Mouse (Mus musculus) kidney, adult 2 months (tissue): ENCODE results near the gene Fam25c. TPM values are rescaled to one million over a fixed set of nuclear protein-coding genes. Genes with fewer than 3 reads are reported as not detected.
"Not testable (repeated sequence)": the region's sequence is repeated elsewhere in the genome, so short reads cannot be mapped to it uniquely, and the experiment has no call there.

Source experiments
- DNase-seq: peaks from one replicate; pipeline ENCODE4 v3.0.0; 2021
- H3K27ac ChIP-seq: fragments of 200-500 bp; 2 replicates; pipeline ENCODE4 v1.5.1; 2012; ENCODE audit warnings: low read depth, low read length, control low read depth, inconsistent platforms; ENCODE audit not compliant: insufficient read depth
- H3K27me3 ChIP-seq: fragments of 200-500 bp; replicated peaks from 2 replicates; pipeline ENCODE4 v1.6.1; 2012; ENCODE audit warnings: mild to moderate bottlenecking, moderate library complexity, low read length, inconsistent platforms; ENCODE audit not compliant: control insufficient read depth, insufficient read depth
- H3K36me3 ChIP-seq: fragments of 200-500 bp; 2 replicates; pipeline ENCODE4 v1.6.1; 2012; ENCODE audit warnings: mild to moderate bottlenecking, moderate library complexity, low read length, inconsistent platforms; ENCODE audit not compliant: control insufficient read depth, insufficient read depth
- H3K4me1 ChIP-seq: fragments of 200-500 bp; 2 replicates; pipeline ENCODE4 v1.6.1; 2011; ENCODE audit warnings: low read length; ENCODE audit not compliant: control insufficient read depth, insufficient read depth
- H3K4me3 ChIP-seq: fragments of 200-500 bp; 2 replicates; pipeline ENCODE4 v1.5.1; 2011; ENCODE audit warnings: mild to moderate bottlenecking, low read depth, low read length, control low read depth; ENCODE audit not compliant: insufficient read depth
- CTCF ChIP-seq: fragments of 200-500 bp; conservative IDR thresholded peaks from 2 replicates; pipeline ENCODE4 v1.5.1; 2011; ENCODE audit warnings: low read depth, mild to moderate bottlenecking, control low read depth, low read length, moderate library complexity, mixed read lengths; ENCODE audit not compliant: insufficient read depth, insufficient read length
- POLR2A ChIP-seq: fragments of 200-500 bp; IDR thresholded peaks from one replicate; pipeline ENCODE4 v1.6.1; 2011; ENCODE audit warnings: low read depth, low read length, control low read depth
- WGBS: fragments of 180-500 bp; shearing (Covaris S2); methylation state at CpG from one replicate; pipeline ENCODE4 v1.1.7; 2018; 5-methylcytosine and 5-hydroxymethylcytosine counted together
- polyA plus RNA-seq: library from polyadenylated mRNA; depleted of rRNA; stranded (reverse); fragments of >200 nt; gene quantifications from 2 replicates; pipeline ENCODE4 v1.2.3, GENCODE M21; 2012

Gene Fam25c
- polyA plus RNA-seq, 1 experiment, result 28.4 TPM

GRCm38 (mm10) chr14:34314796-34315195, 40.4 kb downstream of the Fam25c start:
- no peak for TF ChIP-seq POLR2A
- no peak for TF ChIP-seq CTCF
- Histone ChIP-seq H3K4me3 (no peak overlapping the region), H3K27me3 (no peaks in the 10 kb centered on the region), H3K36me3 (no peaks in the 10 kb centered on the region; the same call in 1 of the 2 replicates), H3K4me1 (peaks cover 8% of the 10 kb centered on the region; the same call in 1 of the 2 replicates), H3K27ac (no peak overlapping the region)
- WGBS, result 33% methylated on average over 3 of the region's 3 CpGs
- peak; percentile 57 for DNase-seq

GRCm38 (mm10) chr14:34314383-34314782, 40.9 kb downstream of the Fam25c start:
- not testable (repeated sequence) for H3K4me3 ChIP-seq, H3K36me3 ChIP-seq, H3K27me3 ChIP-seq, DNase-seq, H3K27ac ChIP-seq, H3K4me1 ChIP-seq
- WGBS, result 56% methylated on average over 8 of the region's 8 CpGs

GRCm38 (mm10) chr14:34313612-34314011, 41.6 kb downstream of the Fam25c start:
- peaks cover 9% of the 10 kb centered on the region; the same call in 1 of the 2 replicates for H3K4me1 ChIP-seq
- no peak for TF ChIP-seq CTCF
- TF ChIP-seq POLR2A, result no peak
- no peak overlapping the region for H3K27ac ChIP-seq
- WGBS, result 54% methylated on average over 3 of the region's 3 CpGs
- DNase-seq, result no peak
- H3K36me3 ChIP-seq, result no peaks in the 10 kb centered on the region
- no peak overlapping the region for H3K4me3 ChIP-seq
- no peaks in the 10 kb centered on the region for H3K27me3 ChIP-seq

GRCm38 (mm10) chr14:34312339-34313048, 42.7 kb downstream of the Fam25c start:
- DNase-seq, result peak; percentile 89
- Histone ChIP-seq H3K4me3 (peak overlapping the region; percentile 98), H3K27ac (peak overlapping the region; percentile 94), H3K36me3 (no peaks in the 10 kb centered on the region), H3K27me3 (no peaks in the 10 kb centered on the region), H3K4me1 (peaks cover 9% of the 10 kb centered on the region; the same call in 1 of the 2 replicates)
- 9% methylated on average over 5 of the region's 6 CpGs for WGBS
- TF ChIP-seq POLR2A, result no peak

GRCm38 (mm10) chr14:34311691-34312090, 43.5 kb downstream of the Fam25c start:
- peak; percentile 84 for DNase-seq
- no peaks in the 10 kb centered on the region for H3K27me3 ChIP-seq
- peaks cover 9% of the 10 kb centered on the region; the same call in 1 of the 2 replicates for H3K4me1 ChIP-seq
- 3% methylated on average over 4 of the region's 4 CpGs for WGBS
- H3K4me3 ChIP-seq, result peak overlapping the region; percentile 98
- TF ChIP-seq CTCF (no peak), POLR2A (no peak)
- peak overlapping the region; percentile 97 for H3K27ac ChIP-seq
- H3K36me3 ChIP-seq, result no peaks in the 10 kb centered on the region

GRCm38 (mm10) chr14:34311021-34311631, 44.1 kb downstream of the Fam25c start:
- Histone ChIP-seq H3K27ac (peak overlapping the region; percentile 97), H3K36me3 (no peaks in the 10 kb centered on the region), H3K27me3 (no peaks in the 10 kb centered on the region), H3K4me1 (peaks cover 9% of the 10 kb centered on the region; the same call in 1 of the 2 replicates), H3K4me3 (peak overlapping the region; percentile 98)
- WGBS, result under 1% methylated on average over 47 of the region's 47 CpGs
- DNase-seq, result peak; percentile 55
- TF ChIP-seq POLR2A (no peak), CTCF (no peak)

GRCm38 (mm10) chr14:34310234-34310965, 44.8 kb downstream of the Fam25c start, which contains the start of the genes Shld2 and Glud1:
Gene Shld2 (minus strand): TSS chr14:34310493.
Gene Glud1 (plus strand): TSS chr14:34310727.
- Histone ChIP-seq H3K4me3 (peak within 1 kb of the TSS; percentile 98), H3K36me3 (no peaks in the 10 kb centered on the region), H3K27me3 (no peaks in the 10 kb centered on the region), H3K4me1 (peaks cover 9% of the 10 kb centered on the region; the same call in 1 of the 2 replicates), H3K27ac (peak within 1 kb of the TSS; percentile 99)
- DNase-seq, result peak; percentile 98
- TF ChIP-seq CTCF (no peak), POLR2A (peak; percentile 96)
- WGBS, result under 1% methylated on average over 100 of the region's 100 CpGs
